Mouse (Mus musculus) liver, embryonic 13.5 days (tissue): Measurements from ENCODE around the gene Abhd12b. TPM values are rescaled to one million over a fixed set of nuclear protein-coding genes. Genes with fewer than 3 reads are reported as not detected.
A peak's percentile ranks its signal among the peaks of the same experiment; 100 is the strongest.

Experiments used
- ATAC-seq: fragments of 200-750 bp; cut with Nextera tagmentation; 2 replicates; pipeline ENCODE4 v1.8.0; 2017; ENCODE audit warnings: low read depth, mild to moderate bottlenecking, moderate number of reproducible peaks, moderate library complexity
- DNase-seq: peaks from one replicate; pipeline ENCODE4 v3.0.0; 2022
- H3K27ac ChIP-seq: fragments of 300-500 bp; sonication (generic); 2 replicates; pipeline ENCODE4 v1.5.1; 2015; ENCODE audit warnings: moderate library complexity, mild to moderate bottlenecking, inconsistent platforms
- H3K27me3 ChIP-seq: fragments of 300-500 bp; sonication (generic); 2 replicates; pipeline ENCODE4 v1.6.1; 2015; ENCODE audit warnings: mild to moderate bottlenecking, inconsistent platforms
- H3K36me3 ChIP-seq: fragments of 300-500 bp; sonication (generic); 2 replicates; pipeline ENCODE4 v1.6.1; 2015; ENCODE audit warnings: mild to moderate bottlenecking, inconsistent platforms
- H3K4me1 ChIP-seq: fragments of 300-500 bp; sonication (generic); replicated peaks from 2 replicates; pipeline ENCODE4 v1.6.1; 2015; ENCODE audit warnings: inconsistent platforms
- H3K4me2 ChIP-seq: fragments of 300-500 bp; sonication (generic); 2 replicates; pipeline ENCODE4 v1.6.1; 2015; ENCODE audit warnings: inconsistent platforms, mild to moderate bottlenecking, moderate library complexity
- H3K4me3 ChIP-seq: fragments of 300-500 bp; sonication (generic); replicated peaks from 2 replicates; pipeline ENCODE4 v1.5.1; 2015; ENCODE audit warnings: mild to moderate bottlenecking, inconsistent platforms
- H3K9ac ChIP-seq: fragments of 300-500 bp; sonication (generic); 2 replicates; pipeline ENCODE4 v1.6.1; 2015; ENCODE audit warnings: mild to moderate bottlenecking, inconsistent platforms
- H3K9me3 ChIP-seq: fragments of 300-500 bp; sonication (generic); replicated peaks from 2 replicates; pipeline ENCODE4 v1.6.1; 2016; ENCODE audit warnings: inconsistent platforms
- WGBS: fragments of 180-500 bp; shearing (Covaris S2); methylation state at CpG from one replicate; pipeline ENCODE4 v1.1.7; 2015; ENCODE audit not compliant: insufficient replicate concordance; 5-methylcytosine and 5-hydroxymethylcytosine counted together
- polyA plus RNA-seq: library from polyadenylated mRNA; unstranded; fragments of >200 nt; fragmentation: Nextera tagmentation; extraction: Ambion mirVana; gene quantifications from 2 replicates; pipeline ENCODE4 v1.2.1, GENCODE M21; 2015

Gene Abhd12b
- polyA plus RNA-seq, 1 experiment from 2014 or later, result not detected

- Histone ChIP-seq H3K27me3 (no peaks in the 10 kb centered on the region), H3K36me3 (no peaks in the 10 kb centered on the region), H3K9me3 (no peaks in the 10 kb centered on the region), H3K4me2 (no peak overlapping the region), H3K27ac (peak overlapping the region; percentile 20), H3K4me1 (peaks cover 61% of the 10 kb centered on the region), H3K9ac (peak overlapping the region; percentile 19; the same call in 1 of the 2 replicates), H3K4me3 (no peak overlapping the region)
- 26% methylated on average over 5 of the region's 5 CpGs for WGBS
- ATAC-seq (no peak), DNase-seq (no peak)
Observed at GRCm38 (mm10) chr12:70232020-70232544, 78.1 kb downstream of the Abhd12b start.

Other genes starting within 250 kb of the Abhd12b start
- gene Sav1, start 167.1 kb upstream of the Abhd12b start, polyA plus RNA-seq, result 4.1 and 4.5 TPM in 2 replicates
- 2.2 and 2.6 TPM in 2 replicates for gene Nin, start 40.4 kb upstream of the Abhd12b start, polyA plus RNA-seq
- 32.8 and 42.5 TPM in 2 replicates for gene Pygl, start 77.3 kb downstream of the Abhd12b start, polyA plus RNA-seq
- 0.06 and 0.09 TPM in 2 replicates for gene Trim9, start 193.5 kb downstream of the Abhd12b start, polyA plus RNA-seq